Mouse (Mus musculus) liver, embryonic 14.5 days (tissue): ENCODE data around the gene Sppl2b.

Experiments used
- CTCF ChIP-seq: IDR thresholded peaks from 2 replicates; pipeline ENCODE4 v1.5.1; 2016; ENCODE audit warnings: antibody characterized with exemption, low read depth, control low read depth
- EP300 ChIP-seq: IDR thresholded peaks from 2 replicates; pipeline ENCODE4 v1.6.1; 2016; ENCODE audit warnings: antibody characterized with exemption, low read depth

GRCm38 (mm10) chr10:80856267-80856666 lies 1.2 kb downstream of the Sppl2b start:
- peak; percentile 56 for TF ChIP-seq CTCF
- TF ChIP-seq EP300, result no peak
